Mouse (Mus musculus) frontal cortex, adult 2 months (tissue): ENCODE data around the gene Epb41l2. TPM values are rescaled to one million over a fixed set of nuclear protein-coding genes. Genes with fewer than 3 reads are reported as not detected.

Source experiments
- DNase-seq, 2 experiments: peaks; one replicate each; pipeline ENCODE4 v3.0.0; 2022; ENCODE audit warnings: low spot score in 1 of 2; ENCODE audit errors: extremely low spot score in 1 of 2
- polyA plus RNA-seq: library from polyadenylated mRNA; depleted of rRNA; stranded (reverse); fragments of >200 nt; gene quantifications from 2 replicates; pipeline ENCODE4 v1.2.3, GENCODE M21; 2012

Epb41l2 gene
- polyA plus RNA-seq, 1 experiment: 108 TPM

DNA sequence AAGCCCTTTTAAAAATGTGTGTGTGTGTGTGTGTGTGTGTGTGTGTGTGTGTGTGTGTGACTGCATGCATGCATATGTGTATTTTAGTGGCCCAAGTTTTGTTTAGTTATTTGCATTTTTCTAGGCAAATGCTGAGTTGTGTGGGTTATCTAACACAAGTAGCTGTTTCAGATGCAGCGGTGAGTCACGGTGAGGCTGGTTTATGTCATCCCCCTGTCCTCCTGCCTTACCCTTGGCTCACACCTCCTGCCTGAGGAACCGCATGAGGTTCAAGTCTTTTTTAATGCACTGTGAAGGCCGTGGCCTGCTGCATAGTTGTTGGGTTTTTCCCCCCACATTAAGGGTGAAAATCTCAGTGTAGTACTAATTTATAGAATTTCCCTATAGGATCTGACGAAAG is 73.3 kb downstream of the Epb41l2 start:
- DNase-seq: peak in 1 of 2 experiments; percentile 45

- DNase-seq: no peak
Observed at GRCm38 (mm10) chr10:25433524-25433923, 73.9 kb downstream of the Epb41l2 start.

DNA sequence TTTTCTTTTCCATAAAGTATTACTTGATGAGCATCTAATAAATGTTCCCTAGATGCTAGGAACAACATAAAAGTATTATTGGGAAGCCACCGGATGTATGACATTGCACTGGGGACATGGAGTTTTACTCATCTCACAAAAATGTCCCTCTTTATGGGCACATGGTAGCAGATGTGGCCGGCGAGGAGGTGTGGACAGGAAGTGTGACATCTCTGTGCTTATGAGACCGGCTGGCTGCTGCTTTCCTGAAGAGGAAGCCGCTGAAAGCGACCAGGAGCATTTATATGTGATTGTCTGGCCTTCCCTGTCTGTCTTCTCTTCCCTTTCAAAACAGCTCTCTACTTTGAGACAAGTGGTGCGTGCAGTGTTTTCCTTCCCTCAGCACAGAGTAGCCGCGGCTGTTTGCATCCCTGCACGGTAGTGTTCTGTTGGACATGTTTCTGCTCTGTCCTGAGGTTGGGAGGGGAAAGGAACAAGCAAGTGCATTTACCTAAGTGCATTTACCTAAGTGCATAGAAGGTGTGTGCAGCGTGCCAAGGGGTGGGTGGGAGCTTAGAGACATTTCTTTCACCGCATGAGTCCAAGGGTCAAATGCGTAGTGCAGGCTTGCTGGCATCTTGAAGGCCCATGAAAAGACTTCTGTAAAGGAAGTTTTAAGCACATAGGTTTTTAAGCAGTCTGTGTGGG is 74.9 kb downstream of the Epb41l2 start:
- DNase-seq: no peak

GRCm38 (mm10) chr10:25436703-25437401 is 77.3 kb downstream of the Epb41l2 start:
- DNase-seq: no peak

GRCm38 (mm10) chr10:25437586-25438298 is 78.1 kb downstream of the Epb41l2 start:
- no peak for DNase-seq

DNA sequence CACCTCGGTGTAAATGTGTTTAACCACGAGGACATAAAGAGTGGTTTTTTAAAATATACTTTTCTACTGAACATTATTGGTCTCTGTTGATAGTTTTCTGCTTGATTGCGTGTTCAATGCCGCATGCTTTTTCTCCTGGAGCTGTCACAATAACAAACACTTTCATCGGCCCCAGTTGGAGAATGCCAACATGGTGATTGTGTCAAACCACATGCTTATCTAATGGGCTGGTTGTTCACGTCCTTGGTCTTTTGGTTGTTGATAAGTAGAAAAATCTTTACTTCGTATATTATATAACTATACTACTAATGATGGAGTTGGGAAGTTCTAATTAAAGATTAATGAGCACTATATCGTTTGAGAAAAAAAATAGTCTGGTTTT is 78.7 kb downstream of the Epb41l2 start:
- DNase-seq: no peak

DNA sequence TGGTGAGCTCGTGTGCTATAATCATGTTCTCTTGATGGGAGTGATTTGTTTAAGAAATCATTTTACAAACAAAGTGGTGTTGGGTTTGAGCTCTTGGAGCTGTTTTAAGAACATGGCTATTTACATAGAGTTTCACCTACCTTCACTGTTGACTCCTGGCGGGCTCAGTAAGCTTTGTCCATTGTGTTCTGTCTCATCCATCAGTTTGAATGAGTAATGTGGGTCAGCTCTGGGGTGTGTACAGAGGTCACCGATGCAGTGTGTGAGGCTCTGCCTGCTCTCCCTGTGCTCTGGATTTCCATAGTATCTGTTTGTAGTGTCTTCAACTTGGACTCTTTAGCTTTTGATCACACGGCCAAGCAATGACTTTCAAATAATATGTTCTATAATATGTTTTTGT is 79.6 kb downstream of the Epb41l2 start:
- DNase-seq: no peak

DNA sequence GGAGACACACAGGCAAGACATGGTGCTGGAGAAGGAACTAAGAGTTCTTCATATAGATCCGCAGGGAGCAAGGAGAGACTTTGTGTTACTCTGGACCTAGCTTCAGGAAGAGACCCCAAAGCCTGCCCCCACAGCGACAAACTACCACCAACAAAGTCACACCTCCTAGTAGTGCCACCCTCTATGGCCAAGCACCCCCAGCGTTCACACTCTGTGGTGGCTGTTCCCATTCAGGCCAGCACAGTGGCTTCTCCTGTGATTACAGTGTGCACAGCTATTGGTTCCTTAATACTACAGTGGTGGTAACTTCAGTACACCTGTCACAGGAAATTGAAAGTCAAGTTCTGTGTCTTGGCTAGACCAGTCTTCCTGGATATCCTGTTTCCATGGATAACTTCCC is 80.3 kb downstream of the Epb41l2 start:
- no peak for DNase-seq

GRCm38 (mm10) chr10:25441405-25441804 is 81.8 kb downstream of the Epb41l2 start:
- no peak for DNase-seq

GRCm38 (mm10) chr10:25443626-25444025 is 84.0 kb downstream of the Epb41l2 start:
- DNase-seq: no peak

GRCm38 (mm10) chr10:25444198-25444783 is 84.7 kb downstream of the Epb41l2 start:
- no peak for DNase-seq

DNA sequence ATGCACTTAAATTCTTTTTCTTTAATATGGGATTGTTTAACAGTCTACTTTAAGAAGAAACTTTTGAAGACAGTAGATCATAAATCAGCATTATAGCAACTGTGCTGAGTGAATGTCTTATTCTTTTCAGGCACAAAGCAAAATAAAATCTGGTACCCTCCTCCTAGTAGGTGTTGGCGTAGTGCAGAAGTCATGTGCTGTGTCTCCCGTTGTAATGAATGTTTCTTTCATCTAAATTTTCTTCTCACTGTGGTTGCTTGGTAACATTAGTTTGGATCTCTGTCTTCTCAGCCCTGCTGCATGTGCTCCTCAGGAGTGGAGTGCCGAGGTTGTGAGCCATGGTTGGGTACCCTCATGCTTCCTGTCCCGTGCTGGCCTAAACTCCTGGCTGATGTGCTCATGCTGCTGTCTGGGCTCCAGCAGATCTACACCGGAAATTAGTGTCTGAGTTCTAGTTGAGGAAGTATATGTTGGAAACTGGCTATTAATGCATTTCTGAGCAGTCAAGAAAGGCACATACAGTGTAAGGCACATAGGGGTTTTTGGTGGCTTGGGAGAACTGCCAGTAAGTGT is 87.4 kb downstream of the Epb41l2 start:
- no peak for DNase-seq

GRCm38 (mm10) chr10:25448676-25449075 is 89.1 kb downstream of the Epb41l2 start:
- DNase-seq: no peak

DNA sequence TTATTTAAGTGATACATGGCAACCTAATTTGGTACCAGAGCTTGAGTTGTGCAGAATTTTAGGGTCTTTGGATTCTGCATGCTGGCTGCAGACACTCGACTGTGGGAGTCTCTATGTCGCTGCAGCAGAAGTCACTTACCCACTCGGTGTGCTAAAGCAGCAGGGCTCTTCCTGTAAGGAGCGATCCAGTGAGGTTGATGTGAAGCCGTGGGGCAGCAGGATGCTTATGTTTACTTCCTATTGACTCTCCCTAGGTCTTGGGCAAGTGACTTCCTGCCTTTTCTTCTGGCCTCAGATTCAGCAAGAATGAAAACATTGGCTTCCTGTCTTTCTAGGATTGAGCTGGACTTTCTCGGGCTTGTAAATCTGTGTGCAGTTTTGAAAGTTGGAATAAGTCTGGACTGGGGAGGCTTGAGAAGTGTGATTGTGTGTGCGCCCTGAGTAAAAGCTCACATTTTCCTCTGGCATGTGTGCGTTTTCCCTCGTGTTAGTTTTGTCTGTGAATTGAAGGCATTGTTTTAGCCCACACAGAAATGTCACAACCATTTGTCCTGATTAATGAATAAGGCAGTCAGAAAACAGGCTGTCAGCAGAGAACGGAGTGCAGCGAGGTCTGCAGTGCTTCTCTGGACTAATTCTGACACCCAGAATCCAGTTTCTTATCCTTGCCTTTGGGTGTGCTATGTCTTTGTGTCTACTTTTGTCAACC is 89.9 kb downstream of the Epb41l2 start:
- DNase-seq: no peak

GRCm38 (mm10) chr10:25453150-25453549 is 93.6 kb downstream of the Epb41l2 start:
- DNase-seq: no peak

DNA sequence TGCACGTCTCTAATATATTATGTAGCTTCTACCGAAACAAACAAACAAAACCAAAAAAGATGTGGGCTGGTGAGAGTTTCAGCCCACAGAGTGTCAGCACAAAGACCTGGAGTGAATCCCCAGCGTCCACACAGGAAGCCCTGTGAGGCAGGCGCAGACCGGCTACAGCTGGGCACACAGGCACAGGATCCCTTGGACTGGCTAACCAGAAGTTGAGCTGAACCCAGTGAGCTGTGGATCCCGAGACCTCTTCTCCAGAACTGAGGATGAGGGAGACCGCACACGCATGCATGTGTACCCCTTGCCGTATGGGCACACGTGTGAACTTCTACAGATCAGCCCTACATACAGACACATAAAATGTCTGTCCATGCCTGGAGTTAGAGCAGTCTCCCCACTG is 94.2 kb downstream of the Epb41l2 start:
- no peak for DNase-seq

DNA sequence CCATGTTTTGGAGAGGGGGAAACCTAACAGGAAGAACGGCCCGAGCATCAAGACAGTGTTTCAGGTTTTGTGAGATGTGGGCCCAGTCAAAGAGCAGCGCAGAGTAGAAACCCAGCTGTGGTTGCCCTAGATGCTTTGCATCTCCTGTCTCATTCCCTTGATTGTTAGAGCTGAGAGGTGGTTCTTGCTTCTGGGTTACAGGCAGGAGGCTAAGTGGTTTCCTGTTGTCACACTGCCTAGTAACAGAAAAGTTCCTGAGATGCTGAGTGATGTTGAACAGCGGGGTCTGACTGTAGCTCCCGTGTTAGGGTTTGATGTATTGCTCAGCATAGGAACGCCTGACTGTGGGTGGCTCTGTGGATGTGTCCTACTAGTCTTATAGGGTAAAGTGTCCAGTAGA is 97.5 kb downstream of the Epb41l2 start:
- no peak for DNase-seq

DNA sequence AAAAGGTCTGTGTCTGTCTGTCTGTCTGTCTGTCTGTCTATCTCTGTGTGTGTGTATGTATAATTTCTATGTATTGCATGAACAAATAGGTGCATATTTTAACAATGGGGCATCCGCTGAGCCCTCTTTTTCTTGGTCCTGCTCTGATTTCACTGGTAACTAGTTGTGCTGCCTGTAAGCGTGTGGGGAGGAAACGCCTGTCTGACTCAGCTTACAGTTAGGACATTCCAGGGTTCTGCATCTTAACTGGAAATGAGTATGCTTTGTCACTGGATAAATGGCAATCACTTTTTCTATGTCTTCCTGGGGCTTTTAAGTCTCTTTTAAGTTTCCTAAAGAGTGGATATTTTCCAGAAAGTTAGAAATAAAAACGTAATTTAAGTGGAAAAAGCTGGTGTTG is 98.4 kb downstream of the Epb41l2 start:
- no peak for DNase-seq

GRCm38 (mm10) chr10:25461832-25462231 is 102.2 kb downstream of the Epb41l2 start:
- no peak for DNase-seq

DNA sequence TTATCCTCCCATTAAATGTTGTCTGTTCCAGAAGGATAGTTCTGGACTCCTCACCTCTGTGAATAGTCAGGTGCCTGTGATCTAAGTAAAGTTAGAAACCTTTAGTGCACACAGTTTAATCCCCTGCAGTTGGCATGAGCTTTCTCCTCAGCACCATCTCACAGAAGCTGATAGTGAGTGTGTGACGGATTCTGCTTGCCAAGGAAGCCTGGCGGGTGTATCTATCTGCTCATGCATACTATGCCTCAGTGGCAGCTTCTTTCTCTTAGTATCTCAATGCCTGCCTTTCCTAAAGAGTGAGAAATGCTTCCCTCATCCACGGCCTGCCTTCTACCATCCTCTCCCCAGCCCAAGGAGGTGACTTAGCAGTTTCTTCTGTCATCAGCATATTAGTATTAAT is 103.1 kb downstream of the Epb41l2 start:
- DNase-seq: no peak
